Mouse (Mus musculus): ENCODE data around the gene Gm28539. TPM values are rescaled to one million over a fixed set of nuclear protein-coding genes. Genes with fewer than 3 reads are reported as not detected.

Gene Gm28539
- polyA plus RNA-seq, 1 experiment from 2014 or later: not detected

DNA sequence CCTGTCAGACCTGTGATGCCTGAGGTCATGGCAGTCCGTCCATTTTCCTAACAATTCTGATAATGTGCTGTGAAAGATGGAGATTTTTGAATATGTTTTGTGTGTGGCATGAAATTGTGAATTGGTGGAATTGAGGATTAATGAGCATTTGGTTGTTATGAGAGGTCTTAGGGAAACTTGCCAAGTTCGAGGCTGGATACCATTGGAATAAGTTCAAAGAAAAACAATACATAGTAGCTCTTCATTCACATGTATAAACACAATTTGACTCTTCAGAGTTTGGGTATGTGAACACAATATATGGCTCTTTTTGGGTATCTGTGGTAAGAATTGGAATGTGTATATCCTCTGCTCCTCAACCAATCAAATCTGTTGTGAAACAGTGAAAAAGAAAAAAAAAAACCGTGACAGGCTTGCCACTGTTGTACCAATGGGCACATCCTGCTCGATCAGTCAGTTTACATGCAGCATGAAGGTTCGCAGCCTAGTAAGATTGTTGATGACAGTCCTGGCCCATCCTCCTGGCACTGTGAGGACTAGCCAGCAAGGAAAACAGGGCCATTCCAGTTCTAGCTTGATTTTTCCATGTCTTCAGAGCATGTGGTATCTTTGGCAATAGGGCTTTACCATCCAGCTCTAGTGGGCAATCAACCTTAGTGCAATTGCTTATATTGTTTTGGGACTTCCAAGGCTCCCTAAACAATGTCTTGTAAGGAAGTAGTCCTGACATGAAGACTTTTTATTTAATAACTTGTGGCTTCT lies 102.1 kb downstream of the Gm28539 start:
- H3K9me3 ChIP-seq (ENCODE audit: control insufficient read depth, low read length): no peaks in the 10 kb centered on the region
- WGBS: 87% methylated on average over 5 of the region's 5 CpGs
- no peaks in the 10 kb centered on the region for H3K27me3 ChIP-seq (ENCODE audit: control insufficient read depth, insufficient read depth, low read length)
- no peak overlapping the region for H3K4me2 ChIP-seq (ENCODE audit: low read length)
- H3K27ac ChIP-seq (replicated peaks in 1 of 2; ENCODE audit: control insufficient read depth in 1 of 2, insufficient read depth in 1 of 2, low read depth in 2 of 2, low read length in 2 of 2): no peak overlapping the region
- no peak overlapping the region for H3K4me3 ChIP-seq (ENCODE audit: control insufficient read depth in 1 of 2, insufficient read depth in 1 of 2, low read depth in 1 of 2, low read length in 2 of 2)
- ATAC-seq (ENCODE audit: insufficient number of reproducible peaks, insufficient read depth, low FRiP score, low read depth): no peak
- H3K4me1 ChIP-seq (ENCODE audit: control insufficient read depth in 2 of 2, insufficient read depth in 2 of 2, low read length in 2 of 2): no peaks in the 10 kb centered on the region
- peaks cover 73% of the 10 kb centered on the region for H3K36me3 ChIP-seq (ENCODE audit: control insufficient read depth, insufficient read depth, low read length)
- no peak overlapping the region for H3K9ac ChIP-seq (ENCODE audit: low read length)

DNA sequence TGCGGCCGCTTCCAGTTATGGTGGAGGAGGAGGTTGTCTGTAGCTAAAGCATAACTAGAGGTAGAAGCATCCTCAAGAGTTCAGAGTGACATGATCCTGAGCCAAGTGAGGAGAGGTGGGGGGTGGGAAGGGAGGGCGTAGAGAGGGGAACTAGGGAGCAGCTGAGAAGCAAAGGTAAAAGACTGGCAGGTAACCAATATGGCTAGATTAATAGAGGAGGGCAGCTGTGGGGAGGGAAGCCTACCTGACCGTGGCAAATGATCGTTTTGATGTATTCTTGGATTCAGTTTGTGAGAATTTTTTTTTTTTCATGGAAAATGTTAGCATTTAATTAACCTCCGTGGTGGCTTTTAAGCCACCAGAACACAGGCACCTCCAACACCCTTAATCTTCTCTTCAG lies 107.5 kb downstream of the Gm28539 start:
- Histone ChIP-seq H3K4me3 (ENCODE audit: control insufficient read depth in 1 of 2, insufficient read depth in 1 of 2, low read depth in 1 of 2, low read length in 2 of 2) (no peak overlapping the region), H3K36me3 (ENCODE audit: control insufficient read depth, insufficient read depth, low read length) (peaks cover 63% of the 10 kb centered on the region), H3K9ac (ENCODE audit: low read length) (no peak overlapping the region), H3K4me2 (ENCODE audit: low read length) (no peak overlapping the region), H3K4me1 (ENCODE audit: control insufficient read depth in 2 of 2, insufficient read depth in 2 of 2, low read length in 2 of 2) (no peaks in the 10 kb centered on the region), H3K9me3 (ENCODE audit: control insufficient read depth, low read length) (no peaks in the 10 kb centered on the region), H3K27ac (replicated peaks in 1 of 2; ENCODE audit: control insufficient read depth in 1 of 2, insufficient read depth in 1 of 2, low read depth in 2 of 2, low read length in 2 of 2) (no peak overlapping the region), H3K27me3 (ENCODE audit: control insufficient read depth, insufficient read depth, low read length) (no peaks in the 10 kb centered on the region)
- 92% methylated on average over 6 of the region's 6 CpGs for WGBS
- no peak for ATAC-seq (ENCODE audit: insufficient number of reproducible peaks, insufficient read depth, low FRiP score, low read depth)

DNA sequence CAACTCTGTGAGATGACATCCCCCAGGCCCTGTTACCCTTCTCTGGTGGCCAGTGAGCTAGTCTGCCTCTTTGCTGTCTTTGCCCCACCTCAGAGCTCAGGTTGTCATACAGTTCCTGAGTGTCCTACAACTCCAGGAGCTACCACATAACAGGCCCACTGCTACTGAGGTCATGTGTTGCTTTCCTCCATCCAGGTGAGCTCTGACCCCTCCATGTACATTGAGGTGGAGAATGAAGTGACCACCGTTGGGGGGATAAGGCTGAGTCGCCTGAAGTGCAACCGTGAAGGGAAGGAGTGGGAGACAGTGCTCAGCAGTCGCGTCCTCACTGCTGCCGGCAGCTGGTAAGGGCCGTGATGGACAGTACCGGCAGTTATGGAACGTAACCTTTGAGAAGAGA lies 112.6 kb downstream of the Gm28539 start:
- no peak overlapping the region for H3K27ac ChIP-seq (replicated peaks in 1 of 2; ENCODE audit: control insufficient read depth in 1 of 2, insufficient read depth in 1 of 2, low read depth in 2 of 2, low read length in 2 of 2)
- H3K27me3 ChIP-seq (ENCODE audit: control insufficient read depth, insufficient read depth, low read length): no peaks in the 10 kb centered on the region
- H3K36me3 ChIP-seq (ENCODE audit: control insufficient read depth, insufficient read depth, low read length): peaks cover 87% of the 10 kb centered on the region
- H3K4me1 ChIP-seq (ENCODE audit: control insufficient read depth in 2 of 2, insufficient read depth in 2 of 2, low read length in 2 of 2): no peaks in the 10 kb centered on the region
- H3K9me3 ChIP-seq (ENCODE audit: control insufficient read depth, low read length): no peaks in the 10 kb centered on the region
- H3K4me3 ChIP-seq (ENCODE audit: control insufficient read depth in 1 of 2, insufficient read depth in 1 of 2, low read depth in 1 of 2, low read length in 2 of 2): no peak overlapping the region
- no peak overlapping the region for H3K4me2 ChIP-seq (ENCODE audit: low read length)
- no peak overlapping the region for H3K9ac ChIP-seq (ENCODE audit: low read length)
- 94% methylated on average over 9 of the region's 9 CpGs for WGBS
- ATAC-seq (ENCODE audit: insufficient number of reproducible peaks, insufficient read depth, low FRiP score, low read depth): no peak

DNA sequence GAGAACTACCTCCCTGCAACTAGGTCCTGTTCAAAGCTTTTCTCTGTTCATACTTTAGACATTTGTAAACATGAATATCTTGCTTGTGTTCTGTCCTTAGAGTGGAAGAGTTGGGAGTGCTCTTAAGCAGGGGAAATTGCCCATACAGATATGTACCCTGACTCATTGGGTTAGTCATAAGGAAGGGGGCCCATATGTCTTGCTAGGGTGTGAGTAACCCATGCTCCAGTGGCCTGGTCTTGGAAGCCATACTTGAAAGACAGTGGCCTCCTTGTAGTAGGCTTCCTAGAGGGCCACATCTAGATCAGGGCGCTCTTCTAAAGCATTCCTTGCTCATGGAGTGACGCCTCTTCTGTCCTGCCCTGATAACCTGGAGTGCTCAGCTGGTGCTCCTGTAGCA lies 114.0 kb downstream of the Gm28539 start:
- no peaks in the 10 kb centered on the region for H3K4me1 ChIP-seq (ENCODE audit: control insufficient read depth in 2 of 2, insufficient read depth in 2 of 2, low read length in 2 of 2)
- no peak overlapping the region for H3K27ac ChIP-seq (replicated peaks in 1 of 2; ENCODE audit: control insufficient read depth in 1 of 2, insufficient read depth in 1 of 2, low read depth in 2 of 2, low read length in 2 of 2)
- H3K4me2 ChIP-seq (ENCODE audit: low read length): no peak overlapping the region
- no peaks in the 10 kb centered on the region for H3K27me3 ChIP-seq (ENCODE audit: control insufficient read depth, insufficient read depth, low read length)
- no peaks in the 10 kb centered on the region for H3K9me3 ChIP-seq (ENCODE audit: control insufficient read depth, low read length)
- H3K9ac ChIP-seq (ENCODE audit: low read length): no peak overlapping the region
- peaks cover 98% of the 10 kb centered on the region for H3K36me3 ChIP-seq (ENCODE audit: control insufficient read depth, insufficient read depth, low read length)
- WGBS: 64% methylated on average over 2 of the region's 2 CpGs
- no peak overlapping the region for H3K4me3 ChIP-seq (ENCODE audit: control insufficient read depth in 1 of 2, insufficient read depth in 1 of 2, low read depth in 1 of 2, low read length in 2 of 2)
- ATAC-seq (ENCODE audit: insufficient number of reproducible peaks, insufficient read depth, low FRiP score, low read depth): no peak

DNA sequence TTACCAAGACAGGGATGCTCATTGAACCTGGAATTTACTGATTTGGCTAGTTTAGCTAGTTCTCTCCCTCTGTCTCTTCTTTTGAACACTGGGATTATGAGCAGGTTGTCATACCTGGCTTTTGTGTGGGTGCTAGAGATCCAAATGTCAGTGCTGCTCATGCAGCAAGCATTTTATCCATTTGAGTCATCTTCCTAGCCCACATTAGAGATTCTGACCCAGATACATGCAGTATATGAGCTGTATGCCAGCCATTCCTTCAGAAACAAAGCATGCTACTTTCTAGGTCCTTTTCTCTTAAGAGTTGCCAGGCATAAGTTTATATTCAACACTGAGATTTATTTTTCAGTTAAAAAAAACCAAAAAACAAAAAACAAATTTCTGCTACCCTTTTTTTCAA lies 116.4 kb downstream of the Gm28539 start:
- Histone ChIP-seq H3K4me1 (ENCODE audit: control insufficient read depth in 2 of 2, insufficient read depth in 2 of 2, low read length in 2 of 2) (no peaks in the 10 kb centered on the region), H3K27me3 (ENCODE audit: control insufficient read depth, insufficient read depth, low read length) (no peaks in the 10 kb centered on the region), H3K4me2 (ENCODE audit: low read length) (no peak overlapping the region), H3K9me3 (ENCODE audit: control insufficient read depth, low read length) (no peaks in the 10 kb centered on the region), H3K27ac (replicated peaks in 1 of 2; ENCODE audit: control insufficient read depth in 1 of 2, insufficient read depth in 1 of 2, low read depth in 2 of 2, low read length in 2 of 2) (no peak overlapping the region), H3K4me3 (ENCODE audit: control insufficient read depth in 1 of 2, insufficient read depth in 1 of 2, low read depth in 1 of 2, low read length in 2 of 2) (no peak overlapping the region), H3K36me3 (ENCODE audit: control insufficient read depth, insufficient read depth, low read length) (peaks cover 100% of the 10 kb centered on the region), H3K9ac (ENCODE audit: low read length) (no peak overlapping the region)
- ATAC-seq (ENCODE audit: insufficient number of reproducible peaks, insufficient read depth, low FRiP score, low read depth): no peak

DNA sequence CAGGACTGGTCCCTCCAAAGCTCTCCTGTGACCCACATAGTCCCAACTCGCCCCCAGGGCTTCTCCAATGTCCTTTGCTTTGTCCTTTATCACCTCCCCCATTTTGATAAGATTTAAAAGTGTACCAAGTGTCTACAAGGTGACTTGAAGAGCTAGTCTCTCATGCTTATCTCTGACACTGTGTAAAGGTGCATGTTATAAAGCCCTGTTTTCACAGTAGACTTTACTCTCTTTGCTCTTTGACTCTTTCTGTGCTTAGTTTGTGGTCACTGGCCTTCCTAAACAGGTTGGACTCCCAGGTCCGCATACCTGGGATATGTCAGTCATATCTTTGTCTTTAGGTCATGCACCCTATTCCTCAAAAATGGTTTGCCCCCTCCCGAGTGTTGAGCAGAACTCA lies 118.7 kb downstream of the Gm28539 start:
- Histone ChIP-seq H3K27ac (replicated peaks in 1 of 2; ENCODE audit: control insufficient read depth in 1 of 2, insufficient read depth in 1 of 2, low read depth in 2 of 2, low read length in 2 of 2) (no peak overlapping the region), H3K27me3 (ENCODE audit: control insufficient read depth, insufficient read depth, low read length) (no peaks in the 10 kb centered on the region), H3K9me3 (ENCODE audit: control insufficient read depth, low read length) (0 out of 2 replicates have a peak, but pooled peaks cover 4% of the 10 kb centered on the region), H3K9ac (ENCODE audit: low read length) (no peak overlapping the region), H3K4me2 (ENCODE audit: low read length) (no peak overlapping the region), H3K4me1 (ENCODE audit: control insufficient read depth in 2 of 2, insufficient read depth in 2 of 2, low read length in 2 of 2) (no peaks in the 10 kb centered on the region), H3K36me3 (ENCODE audit: control insufficient read depth, insufficient read depth, low read length) (peaks cover 86% of the 10 kb centered on the region), H3K4me3 (ENCODE audit: control insufficient read depth in 1 of 2, insufficient read depth in 1 of 2, low read depth in 1 of 2, low read length in 2 of 2) (no peak overlapping the region)
- WGBS: 76% methylated on average over 3 of the region's 3 CpGs
- ATAC-seq (ENCODE audit: insufficient number of reproducible peaks, insufficient read depth, low FRiP score, low read depth): no peak

DNA sequence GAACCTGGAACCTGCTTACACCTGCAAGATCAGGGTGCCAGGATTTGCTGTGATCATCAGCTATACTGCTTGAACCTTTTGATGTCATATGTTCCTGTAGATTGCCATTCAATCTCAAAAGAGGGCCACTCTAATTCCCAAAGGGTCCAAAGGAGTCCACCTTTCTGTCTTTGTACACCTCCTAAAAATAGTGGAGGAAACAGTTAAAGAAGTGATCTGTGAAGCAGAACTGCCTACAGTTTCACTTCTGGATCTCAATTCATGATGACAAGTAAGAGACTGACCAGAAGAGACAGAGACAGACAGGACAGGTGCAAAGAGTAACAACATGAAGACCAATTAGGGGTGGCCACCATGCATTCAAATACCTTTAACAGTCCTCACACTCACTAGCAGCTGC lies 127.1 kb downstream of the Gm28539 start:
- Histone ChIP-seq H3K9ac (ENCODE audit: low read length) (no peak overlapping the region), H3K36me3 (ENCODE audit: control insufficient read depth, insufficient read depth, low read length) (peaks cover 66% of the 10 kb centered on the region)

More for the DNA sequence above, 127.1 kb downstream of the Gm28539 start:
- Histone ChIP-seq H3K27ac (replicated peaks in 1 of 2; ENCODE audit: control insufficient read depth in 1 of 2, insufficient read depth in 1 of 2, low read depth in 2 of 2, low read length in 2 of 2) (no peak overlapping the region), H3K4me3 (ENCODE audit: control insufficient read depth in 1 of 2, insufficient read depth in 1 of 2, low read depth in 1 of 2, low read length in 2 of 2) (no peak overlapping the region), H3K4me2 (ENCODE audit: low read length) (no peak overlapping the region), H3K27me3 (ENCODE audit: control insufficient read depth, insufficient read depth, low read length) (no peaks in the 10 kb centered on the region), H3K4me1 (ENCODE audit: control insufficient read depth in 2 of 2, insufficient read depth in 2 of 2, low read length in 2 of 2) (no peaks in the 10 kb centered on the region), H3K9me3 (ENCODE audit: control insufficient read depth, low read length) (peaks cover 8% of the 10 kb centered on the region)
- no peak for ATAC-seq (ENCODE audit: insufficient number of reproducible peaks, insufficient read depth, low FRiP score, low read depth)
